ENCODE assay signal across 26 mouse cellular contexts in genomic region chr10:89424217-89424616, GRCm38 (mm10).
"Had no signal": no experiment of that assay in that cellular context is flagged by ENCODE, and none has a peak within 500 bp of the region (broad histone marks: within the 10 kb centered on the region; RNA-seq: fewer than 3 reads in every experiment).

No protein-coding gene starts in this region.

- H3K4me3 ChIP-seq: gastrocnemius, adult 2 months; heart, adult 2 months; heart, embryonic 13.5 days; heart, embryonic 15.5 days; hindbrain, embryonic 10.5 days; hindbrain, embryonic 12.5 days; intestine, embryonic 15.5 days; layer of hippocampus, adult 2 months; limb, embryonic 13.5 days; limb, embryonic 15.5 days had no signal

- H3K4me1 ChIP-seq: heart, embryonic 13.5 days; heart, embryonic 15.5 days; hindbrain, embryonic 10.5 days; hindbrain, embryonic 12.5 days; intestine, embryonic 15.5 days; limb, embryonic 13.5 days; limb, embryonic 15.5 days had no signal

- H3K9ac ChIP-seq: heart, embryonic 13.5 days; heart, embryonic 15.5 days; hindbrain, embryonic 12.5 days; hindbrain, embryonic 14.5 days; intestine, embryonic 15.5 days; limb, embryonic 13.5 days; limb, embryonic 15.5 days had no signal

- DNase-seq: gastrocnemius, adult 2 months; gastrocnemius, postnatal 10 days; gastrocnemius, postnatal 25 days; heart, adult 2 months; heart, postnatal 4 days; kidney, adult 18-20 months; kidney, adult 8-10 months; kidney, postnatal 10 days; kidney, postnatal 25 days; kidney, postnatal 4 days; layer of hippocampus, adult 9-11 months; layer of hippocampus, postnatal 36 days; left cerebral cortex, postnatal 4 days had no signal

- H3K27me3 ChIP-seq: heart, embryonic 13.5 days; heart, embryonic 15.5 days; hindbrain, embryonic 12.5 days; intestine, embryonic 15.5 days; limb, embryonic 13.5 days; limb, embryonic 15.5 days had no signal

- ATAC-seq: forebrain, embryonic 16.5 days; hindbrain, embryonic 16.5 days; inflammation-experienced regulatory T-cells, adult 6 months; intestine, embryonic 15.5 days had no signal

- H3K27ac ChIP-seq: gastrocnemius, adult 2 months; heart, adult 2 months; heart, embryonic 13.5 days; heart, embryonic 15.5 days; hindbrain, embryonic 10.5 days; hindbrain, embryonic 12.5 days; hindbrain, embryonic 14.5 days; intestine, embryonic 15.5 days; layer of hippocampus, adult 2 months; limb, embryonic 13.5 days; limb, embryonic 15.5 days had no signal

- H3K9me3 ChIP-seq: heart, embryonic 13.5 days; heart, embryonic 15.5 days; hindbrain, embryonic 10.5 days; hindbrain, embryonic 12.5 days; intestine, embryonic 15.5 days; limb, embryonic 13.5 days; limb, embryonic 15.5 days had no signal

- H3K4me2 ChIP-seq: heart, embryonic 11.5 days; heart, embryonic 13.5 days; heart, embryonic 15.5 days; hindbrain, embryonic 12.5 days; hindbrain, embryonic 14.5 days; intestine, embryonic 15.5 days; limb, embryonic 13.5 days; limb, embryonic 15.5 days had no signal
